Mouse (Mus musculus): ENCODE results near the gene Zfp978. TPM values are rescaled to one million over a fixed set of nuclear protein-coding genes. Genes with fewer than 3 reads are reported as not detected.
A peak's percentile ranks its signal among the peaks of the same experiment; 100 is the strongest.
"Not testable (repeated sequence)": the region's sequence is repeated elsewhere in the genome, so short reads cannot be mapped to it uniquely, and the experiment has no call there.

Zfp978 gene
- polyA plus RNA-seq, 1 experiment from 2014 or later, result not detected

GRCm38 (mm10) chr4:147403931-147404913 is 43.1 kb downstream of the Zfp978 start:
- not testable (repeated sequence) for H3K4me1 ChIP-seq (ENCODE audit: control insufficient read depth, insufficient read depth, low read length); H3K4me3 ChIP-seq (ENCODE audit: low read length); H3K27ac ChIP-seq (ENCODE audit: low read length); H3K27me3 ChIP-seq (replicated peaks; ENCODE audit: control insufficient read depth, insufficient read depth, low read length); ATAC-seq; H3K4me2 ChIP-seq (ENCODE audit: low read depth, low read length); H3K36me3 ChIP-seq (ENCODE audit: control insufficient read depth, insufficient read depth, low read length); H3K9ac ChIP-seq (ENCODE audit: low read depth, low read length)
- H3K9me3 ChIP-seq (ENCODE audit: control insufficient read depth, low read length), result peaks cover 34% of the 10 kb centered on the region
- WGBS, result 78% methylated on average over 5 of the region's 6 CpGs

GRCm38 (mm10) chr4:147406735-147407462 is 45.8 kb downstream of the Zfp978 start:
- Histone ChIP-seq H3K27ac (ENCODE audit: low read length) (no peak overlapping the region), H3K4me3 (ENCODE audit: low read length) (peak overlapping the region; percentile 55), H3K36me3 (ENCODE audit: control insufficient read depth, insufficient read depth, low read length) (no peaks in the 10 kb centered on the region), H3K4me1 (ENCODE audit: control insufficient read depth, insufficient read depth, low read length) (no peaks in the 10 kb centered on the region), H3K27me3 (replicated peaks; ENCODE audit: control insufficient read depth, insufficient read depth, low read length) (no peaks in the 10 kb centered on the region), H3K4me2 (ENCODE audit: low read depth, low read length) (peak overlapping the region; percentile 83), H3K9me3 (ENCODE audit: control insufficient read depth, low read length) (peaks cover 27% of the 10 kb centered on the region), H3K9ac (ENCODE audit: low read depth, low read length) (peak overlapping the region; percentile 74)
- ATAC-seq, result peak; percentile 96
- 2% methylated on average over 37 of the region's 75 CpGs for WGBS

GRCm38 (mm10) chr4:147407463-147407822 is 46.3 kb downstream of the Zfp978 start:
- H3K27ac ChIP-seq (ENCODE audit: low read length), result no peak overlapping the region
- 6% methylated on average over 9 of the region's 13 CpGs for WGBS
- H3K4me1 ChIP-seq (ENCODE audit: control insufficient read depth, insufficient read depth, low read length), result no peaks in the 10 kb centered on the region
- H3K4me2 ChIP-seq (ENCODE audit: low read depth, low read length), result peak overlapping the region; percentile 83
- H3K27me3 ChIP-seq (replicated peaks; ENCODE audit: control insufficient read depth, insufficient read depth, low read length), result no peaks in the 10 kb centered on the region
- H3K9ac ChIP-seq (ENCODE audit: low read depth, low read length), result peak overlapping the region; percentile 74
- H3K36me3 ChIP-seq (ENCODE audit: control insufficient read depth, insufficient read depth, low read length), result no peaks in the 10 kb centered on the region
- ATAC-seq, result peak; percentile 14
- H3K4me3 ChIP-seq (ENCODE audit: low read length), result peak overlapping the region; percentile 55
- peaks cover 23% of the 10 kb centered on the region for H3K9me3 ChIP-seq (ENCODE audit: control insufficient read depth, low read length)

GRCm38 (mm10) chr4:147416365-147416764 is 55.3 kb downstream of the Zfp978 start:
- H3K27ac ChIP-seq (ENCODE audit: low read length); H3K9ac ChIP-seq (ENCODE audit: low read depth, low read length); H3K4me3 ChIP-seq (ENCODE audit: low read length); ATAC-seq; H3K4me1 ChIP-seq (ENCODE audit: control insufficient read depth, insufficient read depth, low read length); H3K27me3 ChIP-seq (replicated peaks; ENCODE audit: control insufficient read depth, insufficient read depth, low read length); H3K36me3 ChIP-seq (ENCODE audit: control insufficient read depth, insufficient read depth, low read length); H3K4me2 ChIP-seq (ENCODE audit: low read depth, low read length): not testable (repeated sequence)
- 67% methylated on average over 1 of the region's 1 CpGs for WGBS
- peaks cover 19% of the 10 kb centered on the region; the same call in 1 of the 2 replicates for H3K9me3 ChIP-seq (ENCODE audit: control insufficient read depth, low read length)

- no peak overlapping the region for H3K4me3 ChIP-seq (ENCODE audit: low read length)
- 58% methylated on average over 8 of the region's 8 CpGs for WGBS
- H3K9me3 ChIP-seq (ENCODE audit: control insufficient read depth, low read length), result peaks cover 26% of the 10 kb centered on the region
- ATAC-seq, result no peak
- H3K27ac ChIP-seq (ENCODE audit: low read length), result no peak overlapping the region
- no peaks in the 10 kb centered on the region for H3K4me1 ChIP-seq (ENCODE audit: control insufficient read depth, insufficient read depth, low read length)
- no peak overlapping the region for H3K4me2 ChIP-seq (ENCODE audit: low read depth, low read length)
- no peak overlapping the region for H3K9ac ChIP-seq (ENCODE audit: low read depth, low read length)
- no peaks in the 10 kb centered on the region for H3K36me3 ChIP-seq (ENCODE audit: control insufficient read depth, insufficient read depth, low read length)
- no peaks in the 10 kb centered on the region for H3K27me3 ChIP-seq (replicated peaks; ENCODE audit: control insufficient read depth, insufficient read depth, low read length)
Observed at GRCm38 (mm10) chr4:147417157-147417778, 56.2 kb downstream of the Zfp978 start.

GRCm38 (mm10) chr4:147417921-147418320 is 56.8 kb downstream of the Zfp978 start:
- Histone ChIP-seq H3K4me1 (ENCODE audit: control insufficient read depth, insufficient read depth, low read length) (no peaks in the 10 kb centered on the region), H3K27ac (ENCODE audit: low read length) (no peak overlapping the region), H3K4me2 (ENCODE audit: low read depth, low read length) (no peak overlapping the region), H3K27me3 (replicated peaks; ENCODE audit: control insufficient read depth, insufficient read depth, low read length) (no peaks in the 10 kb centered on the region), H3K9me3 (ENCODE audit: control insufficient read depth, low read length) (peaks cover 26% of the 10 kb centered on the region), H3K9ac (ENCODE audit: low read depth, low read length) (no peak overlapping the region), H3K36me3 (ENCODE audit: control insufficient read depth, insufficient read depth, low read length) (no peaks in the 10 kb centered on the region), H3K4me3 (ENCODE audit: low read length) (no peak overlapping the region)
- no peak for ATAC-seq
- WGBS, result 64% methylated on average over 10 of the region's 10 CpGs

- H3K4me3 ChIP-seq (ENCODE audit: low read length); ATAC-seq; H3K27ac ChIP-seq (ENCODE audit: low read length); H3K9ac ChIP-seq (ENCODE audit: low read depth, low read length); H3K27me3 ChIP-seq (replicated peaks; ENCODE audit: control insufficient read depth, insufficient read depth, low read length); H3K4me2 ChIP-seq (ENCODE audit: low read depth, low read length); H3K4me1 ChIP-seq (ENCODE audit: control insufficient read depth, insufficient read depth, low read length); H3K36me3 ChIP-seq (ENCODE audit: control insufficient read depth, insufficient read depth, low read length): not testable (repeated sequence)
- peaks cover 30% of the 10 kb centered on the region for H3K9me3 ChIP-seq (ENCODE audit: control insufficient read depth, low read length)
- WGBS, result 61% methylated on average over 7 of the region's 7 CpGs
Observed at GRCm38 (mm10) chr4:147418333-147418732, 57.2 kb downstream of the Zfp978 start.

GRCm38 (mm10) chr4:147419190-147419589 is 58.1 kb downstream of the Zfp978 start:
- H3K27me3 ChIP-seq (replicated peaks; ENCODE audit: control insufficient read depth, insufficient read depth, low read length); H3K9ac ChIP-seq (ENCODE audit: low read depth, low read length); H3K36me3 ChIP-seq (ENCODE audit: control insufficient read depth, insufficient read depth, low read length); H3K27ac ChIP-seq (ENCODE audit: low read length); H3K4me3 ChIP-seq (ENCODE audit: low read length); H3K4me2 ChIP-seq (ENCODE audit: low read depth, low read length); H3K4me1 ChIP-seq (ENCODE audit: control insufficient read depth, insufficient read depth, low read length); ATAC-seq: not testable (repeated sequence)
- WGBS, result 84% methylated on average over 8 of the region's 8 CpGs
- H3K9me3 ChIP-seq (ENCODE audit: control insufficient read depth, low read length), result peaks cover 32% of the 10 kb centered on the region
